In genomic region chr10:15541797-15542350, GRCm38 (mm10) we compare ENCODE assay signal across 16 mouse cellular contexts.
DNase-seq lines count a peak whose midpoint lies in the region; ATAC-seq and TF ChIP-seq lines count a peak whose summit lies in the region.
"Had no signal": no experiment of that assay in that cellular context is flagged by ENCODE, and none has a peak within 500 bp of the region (broad histone marks: within the 10 kb centered on the region; RNA-seq: fewer than 3 reads in every experiment).

No protein-coding gene starts in this region.

- no peak overlapping the region for H3K4me2 ChIP-seq in limb, embryonic 14.5 days (replicated peaks; ENCODE audit: low read depth, low read length, severe bottlenecking)
- no peak overlapping the region for H3K4me2 ChIP-seq in forebrain, postnatal 0 days (ENCODE audit: low read depth)
- no peak overlapping the region for H3K4me2 ChIP-seq in heart, embryonic 11.5 days
- H3K4me2 ChIP-seq: hindbrain, embryonic 15.5 days; kidney, embryonic 15.5 days had no signal

- H3K9ac ChIP-seq in limb, embryonic 14.5 days (ENCODE audit: low read depth, low read length, severe bottlenecking), result no peak overlapping the region
- no peak overlapping the region for H3K9ac ChIP-seq in forebrain, postnatal 0 days
- H3K9ac ChIP-seq in heart, embryonic 11.5 days (ENCODE audit: low read depth, low read length), result no peak overlapping the region
- H3K9ac ChIP-seq: hindbrain, embryonic 15.5 days; kidney, embryonic 15.5 days had no signal

- no peaks in the 10 kb centered on the region for H3K4me1 ChIP-seq in limb, embryonic 14.5 days (ENCODE audit: control insufficient read depth, insufficient read depth, low read length)
- H3K4me1 ChIP-seq in limb, embryonic 10.5 days, result no peaks in the 10 kb centered on the region
- H3K4me1 ChIP-seq in forebrain, postnatal 0 days (ENCODE audit: insufficient read depth), result 0 out of 2 replicates have a peak, but pooled peaks cover 3% of the 10 kb centered on the region
- H3K4me1 ChIP-seq in heart, embryonic 11.5 days (ENCODE audit: control insufficient read depth, insufficient read depth, low read length), result no peaks in the 10 kb centered on the region
- H3K4me1 ChIP-seq: heart, embryonic 10.5 days; kidney, embryonic 15.5 days had no signal

- no peak for ATAC-seq in limb, embryonic 14.5 days (ENCODE audit: low FRiP score, low read depth)
- ATAC-seq in forebrain, postnatal 0 days, result no peak
- ATAC-seq in heart, embryonic 11.5 days (replicated peaks; ENCODE audit: insufficient number of reproducible peaks, low FRiP score, low TSS enrichment), result no peak
- ATAC-seq in inflammation-experienced regulatory T-cells, adult 6 months, result no peak

- WGBS in limb, embryonic 14.5 days, result 42% methylated on average over 2 of the region's 2 CpGs
- WGBS in limb, embryonic 10.5 days, result 69% methylated on average over 2 of the region's 2 CpGs
- 41% methylated on average over 2 of the region's 2 CpGs for WGBS in forebrain, postnatal 0 days
- WGBS in heart, embryonic 11.5 days (ENCODE audit: insufficient replicate concordance), result 47% methylated on average over 2 of the region's 2 CpGs

- no peak for TF ChIP-seq CTCF in forebrain, postnatal 0 days (IDR thresholded peaks at IDR 0.05; ENCODE audit: low read depth)

- no peaks in the 10 kb centered on the region for H3K36me3 ChIP-seq in limb, embryonic 14.5 days (ENCODE audit: control insufficient read depth, insufficient read depth, low read length)
- no peaks in the 10 kb centered on the region for H3K36me3 ChIP-seq in limb, embryonic 10.5 days
- no peaks in the 10 kb centered on the region for H3K36me3 ChIP-seq in forebrain, postnatal 0 days (ENCODE audit: insufficient read depth)
- no peaks in the 10 kb centered on the region for H3K36me3 ChIP-seq in heart, embryonic 11.5 days (ENCODE audit: control insufficient read depth, insufficient read depth, low read length)
- H3K36me3 ChIP-seq: heart, embryonic 10.5 days; hindbrain, embryonic 15.5 days; kidney, embryonic 15.5 days had no signal

- no peaks in the 10 kb centered on the region for H3K9me3 ChIP-seq in limb, embryonic 14.5 days (ENCODE audit: control insufficient read depth, low read length)
- no peaks in the 10 kb centered on the region for H3K9me3 ChIP-seq in limb, embryonic 10.5 days (replicated peaks)
- no peaks in the 10 kb centered on the region for H3K9me3 ChIP-seq in forebrain, postnatal 0 days (ENCODE audit: low read length)
- no peaks in the 10 kb centered on the region for H3K9me3 ChIP-seq in heart, embryonic 11.5 days (replicated peaks; ENCODE audit: control insufficient read depth, low read length)
- H3K9me3 ChIP-seq: heart, embryonic 10.5 days; hindbrain, embryonic 15.5 days; kidney, embryonic 15.5 days had no signal

- no peak for TF ChIP-seq POLR2A in limb, embryonic 14.5 days (IDR thresholded peaks at IDR 0.05; ENCODE audit: borderline replicate concordance, extremely low read depth, insufficient read depth, insufficient read length)

- H3K27ac ChIP-seq in limb, embryonic 14.5 days (replicated peaks; ENCODE audit: low read depth, low read length), result no peak overlapping the region
- no peak overlapping the region for H3K27ac ChIP-seq in limb, embryonic 10.5 days
- H3K27ac ChIP-seq in forebrain, postnatal 0 days (ENCODE audit: low read depth, low read length), result no peak overlapping the region
- H3K27ac ChIP-seq in heart, embryonic 11.5 days (ENCODE audit: low read depth, low read length), result no peak overlapping the region
- H3K27ac ChIP-seq: heart, embryonic 10.5 days; hindbrain, embryonic 15.5 days; kidney, embryonic 15.5 days had no signal

- DNase-seq in cerebellum, postnatal 10 days, result peak; percentile 27 to 43
- DNase-seq in cerebellum, adult 18-20 months, result no peak
- DNase-seq in limb, embryonic 14.5 days (ENCODE audit: low spot score), result peak; percentile 9
- no peak for DNase-seq in limb, embryonic 10.5 days (ENCODE audit: low spot score)
- peak; percentile 4 for DNase-seq in forebrain, postnatal 0 days
- DNase-seq in retina, embryonic 14.5 days (ENCODE audit: low spot score), result peak; percentile 80
- DNase-seq: adrenal gland, postnatal 14 days; cerebellum, adult 11 months; gastrocnemius, postnatal 10 days; lung, postnatal 4 days had no signal

- H3K4me3 ChIP-seq in limb, embryonic 14.5 days (replicated peaks; ENCODE audit: low read length), result no peak overlapping the region
- no peak overlapping the region for H3K4me3 ChIP-seq in limb, embryonic 10.5 days
- H3K4me3 ChIP-seq in forebrain, postnatal 0 days (ENCODE audit: low read depth, low read length), result no peak overlapping the region
- no peak overlapping the region for H3K4me3 ChIP-seq in heart, embryonic 11.5 days (ENCODE audit: low read depth, low read length)
- H3K4me3 ChIP-seq: erythroblast, embryonic 14.5 days; heart, embryonic 10.5 days; hindbrain, embryonic 15.5 days; kidney, embryonic 15.5 days had no signal

- no peaks in the 10 kb centered on the region for H3K27me3 ChIP-seq in limb, embryonic 14.5 days (ENCODE audit: control insufficient read depth, insufficient read depth, low read length)
- H3K27me3 ChIP-seq in limb, embryonic 10.5 days (ENCODE audit: low read depth, poor library complexity, severe bottlenecking), result no peaks in the 10 kb centered on the region
- H3K27me3 ChIP-seq in forebrain, postnatal 0 days (ENCODE audit: insufficient read depth, low read length), result no peaks in the 10 kb centered on the region
- no peaks in the 10 kb centered on the region for H3K27me3 ChIP-seq in heart, embryonic 11.5 days (ENCODE audit: control insufficient read depth, insufficient read depth, low read length)
- H3K27me3 ChIP-seq: hindbrain, embryonic 15.5 days; kidney, embryonic 15.5 days had no signal

Comparison
In these comparisons a context has a peak if more than half of its experiments do, and no peak if none do; other contexts are left out.
1. DNase-seq: peak in cerebellum, postnatal 10 days (2 of 2), limb, embryonic 14.5 days (single experiment), forebrain, postnatal 0 days (single experiment) and retina, embryonic 14.5 days (single experiment); none in cerebellum, adult 18-20 months (0 of 2) and limb, embryonic 10.5 days (single experiment).